Mouse (Mus musculus) thymus, postnatal 10 days (tissue): ENCODE measurements around the gene Eml1.
A peak's percentile ranks its signal among the peaks of the same experiment; 100 is the strongest.

Experiments used
- DNase-seq, 2 experiments: peaks; one replicate each; pipeline ENCODE4 v3.0.0; 2021; ENCODE audit warnings: low spot score in 2 of 2

Gene Eml1

DNA sequence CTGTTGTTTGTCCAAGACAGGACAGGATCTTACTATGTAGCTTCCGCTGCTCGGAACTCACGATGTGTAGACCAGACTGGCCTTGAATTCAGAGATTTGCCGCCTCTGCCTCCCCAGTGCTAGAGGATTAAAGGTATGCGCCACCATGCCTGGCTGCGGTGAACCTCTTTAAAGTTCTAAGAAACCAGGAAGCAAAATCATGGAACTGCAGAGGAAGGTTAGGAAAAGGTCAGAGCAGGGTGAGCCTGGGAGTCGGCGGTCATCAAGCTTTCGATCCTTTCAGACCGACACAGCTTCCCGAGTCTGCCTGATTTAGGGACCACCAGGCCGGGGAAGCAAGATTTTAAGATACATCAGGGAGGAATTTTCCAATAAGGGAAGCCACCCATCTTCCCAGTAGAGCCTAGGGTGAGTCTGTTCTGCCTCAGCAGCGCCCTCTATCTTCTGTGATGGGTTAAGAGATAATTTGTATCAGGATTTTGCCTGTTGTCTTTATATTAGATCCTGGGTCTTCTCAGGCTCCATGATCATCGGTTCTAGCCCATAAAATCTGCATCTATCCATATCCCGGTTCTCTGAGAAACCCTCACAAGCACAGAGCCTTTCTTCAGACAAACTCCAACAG, 176.6 kb downstream of the Eml1 start:
- DNase-seq: no peak

GRCm38 (mm10) chr12:108551731-108552130, 181.0 kb downstream of the Eml1 start:
- no peak for DNase-seq

GRCm38 (mm10) chr12:108553079-108553478, 182.3 kb downstream of the Eml1 start:
- no peak for DNase-seq

DNA sequence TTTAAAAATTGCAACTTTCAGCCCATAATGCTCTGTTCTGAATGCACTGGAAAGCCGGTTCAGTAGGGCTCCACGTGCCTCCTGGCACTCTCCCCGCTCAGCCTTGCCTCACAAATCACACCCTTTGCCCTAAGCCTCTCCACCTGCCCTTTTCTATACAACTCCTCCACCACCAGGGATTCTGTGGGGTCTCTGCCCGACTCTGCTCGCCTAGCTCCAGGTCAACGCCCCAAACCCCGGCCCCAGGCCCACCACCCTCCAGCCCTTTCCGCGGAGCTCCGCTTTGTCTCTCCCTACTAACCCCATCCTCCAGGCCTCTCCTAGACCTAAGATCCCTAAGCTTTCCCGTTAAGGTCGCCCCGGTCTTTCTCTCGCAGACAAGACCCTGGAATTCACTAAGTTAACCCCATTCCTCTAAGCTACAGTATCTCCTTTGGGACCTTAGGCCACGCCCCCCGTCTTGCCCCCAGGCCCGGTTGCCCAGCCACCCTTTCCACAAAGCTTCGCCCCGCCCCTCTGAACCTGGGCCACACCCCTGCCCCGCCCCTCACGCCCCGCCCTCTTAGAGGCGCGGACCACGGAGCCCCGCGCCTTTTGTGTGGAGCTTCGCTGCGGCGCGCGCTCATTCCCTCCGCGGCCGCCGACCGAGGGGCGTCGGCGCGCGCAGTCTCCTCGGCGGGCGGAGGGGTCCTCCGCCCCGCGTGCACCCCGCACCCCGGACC, 183.5 kb downstream of the Eml1 start, which contains the start of gene Evl:
Evl (plus strand) TSS at position 601 of the 722 bp plus-strand sequence.
- peak; percentile 83 to 92 for DNase-seq

- peak; percentile 26 to 46 for DNase-seq
These were observed 184.3 kb downstream of the Eml1 start for GRCm38 (mm10) chr12:108554861-108555556.

DNA sequence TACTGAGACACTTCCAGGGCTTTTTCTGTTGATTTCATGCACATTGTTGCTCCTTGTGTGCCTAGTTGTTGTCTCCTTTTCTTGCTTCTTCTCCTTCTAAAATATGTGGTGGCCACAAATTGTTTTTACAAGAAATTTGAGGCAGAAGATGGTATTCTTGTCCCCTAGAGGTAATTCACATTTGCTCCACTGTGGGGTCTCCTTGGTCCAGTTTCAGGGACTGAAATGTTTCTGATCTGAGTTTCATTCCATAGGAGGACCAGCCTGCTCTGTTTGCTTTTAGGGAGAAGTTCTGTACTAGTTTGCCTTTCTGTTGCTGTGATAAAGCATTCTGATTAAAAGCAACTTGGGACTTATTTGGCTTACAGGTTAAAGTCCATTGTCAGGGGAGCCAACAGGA, 187.4 kb downstream of the Eml1 start:
- no peak for DNase-seq

DNA sequence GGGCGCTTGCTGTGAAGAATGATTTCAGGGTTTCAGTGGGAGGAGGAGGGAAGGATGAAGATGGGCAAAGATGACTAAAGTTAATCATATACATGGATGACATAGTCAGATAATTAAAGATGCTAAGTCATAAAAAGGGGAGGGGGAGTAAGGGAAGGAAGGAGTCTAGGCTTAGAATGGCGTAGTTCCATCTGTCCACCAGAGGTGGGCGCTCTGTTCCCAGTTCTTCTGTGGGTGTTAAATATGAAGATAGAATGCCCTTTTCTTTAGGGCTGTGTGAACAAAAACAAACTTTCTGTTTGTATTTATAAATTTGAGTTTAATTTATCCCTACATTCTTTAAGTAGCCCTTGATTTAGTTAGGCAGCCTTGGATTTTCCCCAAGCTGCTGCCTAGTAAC, 192.5 kb downstream of the Eml1 start:
- DNase-seq: peak in 1 of 2 experiments; percentile 21

DNA sequence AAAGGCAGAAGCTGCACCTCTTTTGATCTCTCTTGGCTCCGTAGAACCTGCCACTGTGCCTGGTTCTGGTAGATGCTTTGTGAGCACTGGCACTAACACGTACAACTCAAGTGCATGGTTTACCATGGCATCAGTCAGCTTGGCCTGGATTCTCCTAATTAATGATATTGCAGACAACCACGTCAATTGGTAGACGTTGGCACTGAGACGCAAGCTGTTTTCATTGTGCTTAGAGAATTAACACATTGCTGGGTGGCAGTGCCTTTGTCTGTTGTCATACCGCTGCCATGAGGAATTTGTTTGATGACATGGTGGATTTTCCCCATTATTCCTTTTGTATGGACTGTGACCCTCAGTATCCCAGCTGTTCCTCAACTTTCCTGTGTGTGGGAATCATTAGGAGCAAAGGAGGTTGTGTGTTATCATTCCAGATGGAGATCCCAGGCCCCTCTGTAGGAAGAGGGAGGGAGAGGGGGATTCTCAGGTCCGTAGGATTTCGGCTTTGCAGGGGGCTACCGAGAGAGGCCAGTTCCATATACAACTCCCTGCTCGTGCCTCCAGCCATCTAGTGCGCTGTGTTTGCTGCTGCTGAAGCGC, 194.3 kb downstream of the Eml1 start:
- no peak for DNase-seq

DNA sequence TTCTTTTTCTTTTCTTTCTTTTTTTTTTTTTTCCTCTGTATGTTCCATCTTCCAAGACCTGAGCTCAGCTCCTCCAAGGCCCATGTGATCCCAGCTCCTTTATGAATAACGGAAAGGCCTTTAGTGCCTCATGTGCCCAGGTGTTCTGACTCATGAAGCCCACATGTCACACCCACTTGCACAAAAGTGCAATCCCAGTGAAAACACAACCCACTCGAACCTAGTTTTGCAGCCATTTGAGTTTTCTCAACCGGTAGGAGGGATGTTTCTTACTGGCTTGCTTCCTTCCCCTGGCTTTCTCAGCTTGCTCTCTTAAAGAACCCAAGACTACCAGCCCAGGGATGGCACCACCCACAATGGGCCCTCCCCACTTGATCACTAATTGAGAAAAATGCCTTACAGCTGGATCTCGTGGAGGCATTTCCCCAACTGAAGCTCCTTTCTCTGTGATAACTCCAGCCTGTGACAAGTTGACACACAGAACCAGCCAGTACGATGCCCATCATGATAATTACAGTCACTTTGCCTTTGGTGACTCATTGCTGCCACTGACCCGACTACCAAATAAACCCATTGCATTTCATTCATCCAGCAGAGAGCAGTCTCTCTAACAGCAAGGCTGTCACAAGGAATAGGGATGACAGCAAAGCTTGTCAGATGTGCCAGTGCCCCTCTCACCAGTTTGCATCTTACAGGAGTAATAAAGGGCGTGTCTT, 208.6 kb downstream of the Eml1 start:
- DNase-seq: no peak

DNA sequence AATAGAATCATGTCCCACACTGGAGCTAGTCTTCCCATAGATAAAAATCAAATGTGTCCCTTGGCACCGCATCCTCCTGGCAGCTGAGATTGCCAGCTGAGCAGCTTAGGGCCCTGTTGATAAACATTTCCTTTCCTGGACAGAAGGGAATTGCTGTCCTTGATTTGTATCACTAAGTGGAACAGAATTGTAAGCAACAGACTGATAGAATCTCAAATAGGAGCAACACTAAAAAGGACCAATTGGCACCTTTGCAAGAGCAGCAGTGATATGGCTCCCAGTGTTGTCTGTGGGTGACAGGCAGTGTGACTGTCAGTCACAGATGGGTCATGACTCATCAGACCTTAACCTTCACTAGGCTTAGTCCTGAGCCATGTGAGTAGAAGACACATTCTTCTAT, 213.0 kb downstream of the Eml1 start:
- no peak for DNase-seq
